Mouse (Mus musculus) embryo, embryonic 10.5 days (tissue): ENCODE data around the gene Cnn3.
A peak's percentile ranks its signal among the peaks of the same experiment; 100 is the strongest.

ENCODE experiments used
- DNase-seq: peaks from one replicate; pipeline ENCODE4 v3.0.0-alpha.2; 2015; ENCODE audit warnings: low spot score

Gene Cnn3

DNA sequence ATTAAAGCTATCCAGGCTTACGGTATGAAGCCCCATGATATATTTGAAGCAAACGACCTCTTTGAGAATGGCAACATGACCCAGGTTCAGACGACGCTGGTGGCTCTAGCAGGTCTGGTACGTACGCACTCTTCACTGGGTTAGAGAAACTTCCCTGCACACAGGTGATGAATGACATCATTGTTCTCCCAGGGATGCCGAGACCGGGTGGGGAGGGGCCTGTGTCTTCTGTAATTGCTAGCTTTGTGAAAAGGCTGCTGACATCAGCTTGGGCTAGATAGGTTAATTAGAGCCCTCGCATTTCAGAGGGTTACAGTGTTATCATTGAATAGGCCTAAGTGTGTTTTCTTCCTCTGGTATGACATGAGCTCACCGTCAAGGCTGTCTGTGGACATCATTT lies 25.1 kb downstream of the Cnn3 start:
- DNase-seq, result no peak

DNA sequence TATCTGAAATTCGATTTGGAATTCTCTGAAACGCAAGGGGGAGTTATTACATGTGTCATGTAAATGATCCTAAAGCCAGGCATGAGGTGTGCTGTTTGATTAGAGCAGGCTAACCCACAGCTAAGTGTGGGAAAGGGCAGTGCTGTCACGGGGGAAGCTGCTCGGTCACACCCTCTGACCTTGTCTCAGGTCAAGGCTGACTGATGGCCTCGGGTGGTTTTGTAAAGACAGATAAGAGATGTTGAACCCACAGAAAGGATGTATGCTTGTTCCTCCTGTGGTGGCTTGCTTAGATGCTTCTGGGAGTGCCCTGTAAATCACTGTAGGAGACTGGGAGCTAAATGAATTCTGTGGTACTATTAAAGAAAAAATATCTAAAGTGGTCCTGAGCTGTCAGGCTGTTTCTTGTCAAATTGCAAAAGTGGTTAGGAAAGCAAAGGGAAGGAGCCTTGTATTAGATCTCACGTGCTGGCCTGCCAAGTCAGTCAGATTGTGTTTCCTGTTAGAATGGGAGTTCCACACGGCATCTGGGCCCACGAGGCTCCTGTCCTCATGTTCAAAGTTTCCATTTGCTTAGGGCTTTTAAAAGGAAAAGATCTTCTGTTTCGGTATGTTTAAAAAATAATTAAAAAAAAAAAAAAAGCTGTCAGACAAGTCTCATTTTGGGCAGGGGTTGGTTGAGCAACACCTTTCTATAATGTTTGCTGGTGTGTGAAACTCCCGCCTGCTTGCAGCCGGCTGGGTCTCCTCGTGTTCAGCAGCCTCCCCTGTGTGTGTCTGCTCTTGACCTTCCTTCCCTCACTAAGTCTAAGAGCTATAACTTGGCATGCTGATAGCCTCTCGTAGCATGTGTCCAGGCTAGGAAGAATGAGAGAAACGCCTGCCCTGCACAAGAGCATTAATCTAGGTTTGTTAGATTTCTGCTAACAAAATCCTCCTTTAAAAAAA lies 32.5 kb downstream of the Cnn3 start:
- DNase-seq, result no peak

DNA sequence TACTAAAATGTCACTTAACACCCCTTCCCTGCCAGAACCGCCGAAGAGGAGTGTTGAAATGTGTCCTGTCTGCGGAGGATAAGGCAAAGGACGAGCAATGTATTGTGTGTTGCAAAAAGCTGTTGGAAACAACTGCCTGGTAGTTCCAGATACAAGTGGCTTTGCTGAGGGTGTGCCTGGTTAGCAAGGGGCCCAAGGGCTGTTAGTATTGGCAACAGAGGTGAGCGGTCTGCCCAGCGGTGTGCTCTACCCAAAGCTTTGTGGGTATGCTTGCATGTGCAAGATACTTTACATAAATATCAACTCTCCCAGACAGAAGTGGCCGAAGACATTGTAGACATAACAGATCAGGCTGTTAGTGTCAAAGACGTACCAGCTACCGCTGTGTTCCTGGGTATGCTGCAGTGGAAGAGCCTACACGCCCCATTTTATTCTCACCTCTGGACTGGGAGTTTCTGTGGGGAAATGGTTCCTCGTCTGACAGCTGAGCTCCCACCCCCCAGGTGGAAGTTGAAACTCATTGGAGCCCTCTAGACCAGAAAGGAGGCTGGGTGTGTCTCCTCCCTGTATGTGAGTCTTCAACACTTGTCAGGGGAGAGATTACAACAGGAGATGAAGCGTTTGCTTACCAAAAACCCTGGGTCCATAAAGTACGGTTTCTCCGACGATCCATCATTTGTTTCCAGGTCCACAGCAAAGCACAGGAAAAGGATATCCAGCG lies 34.3 kb downstream of the Cnn3 start:
- no peak for DNase-seq

DNA sequence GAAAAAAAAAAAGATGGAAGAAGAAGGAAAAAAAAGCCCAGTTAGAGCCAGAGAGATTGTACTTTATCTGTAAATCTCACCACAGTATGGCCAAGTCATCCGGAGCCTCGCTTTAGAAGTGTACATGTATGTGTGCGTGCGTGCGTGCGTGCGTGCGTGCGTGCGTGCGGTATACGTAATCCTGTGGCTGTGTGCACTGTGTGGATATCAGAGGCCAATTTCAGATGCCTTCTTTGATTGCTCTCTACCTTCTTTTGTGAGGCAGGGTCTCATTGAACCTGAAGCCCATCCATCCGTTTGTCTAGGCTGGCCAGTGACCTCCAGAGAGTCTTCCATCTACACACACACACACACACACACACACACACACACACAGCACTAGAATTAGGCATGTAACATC lies 35.2 kb downstream of the Cnn3 start:
- DNase-seq, result no peak

DNA sequence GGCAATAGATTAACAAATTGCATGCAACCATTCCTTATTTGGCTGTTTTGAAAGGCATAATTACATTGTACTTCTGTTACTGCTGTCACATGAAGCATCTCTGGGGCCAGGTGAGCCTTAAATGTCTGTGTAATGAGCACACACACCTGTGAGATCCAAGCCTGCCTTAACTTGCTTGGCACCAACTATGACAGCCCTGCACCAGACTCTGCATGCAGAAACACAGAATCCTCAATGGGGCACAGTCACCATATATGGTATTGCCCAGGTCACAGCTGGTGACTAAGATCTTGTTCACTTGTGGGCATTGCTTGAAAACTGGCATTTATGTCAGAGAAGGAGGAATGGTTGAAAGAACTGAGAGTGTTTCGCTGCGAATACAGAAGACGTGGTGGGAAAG lies 36.5 kb downstream of the Cnn3 start:
- no peak for DNase-seq

DNA sequence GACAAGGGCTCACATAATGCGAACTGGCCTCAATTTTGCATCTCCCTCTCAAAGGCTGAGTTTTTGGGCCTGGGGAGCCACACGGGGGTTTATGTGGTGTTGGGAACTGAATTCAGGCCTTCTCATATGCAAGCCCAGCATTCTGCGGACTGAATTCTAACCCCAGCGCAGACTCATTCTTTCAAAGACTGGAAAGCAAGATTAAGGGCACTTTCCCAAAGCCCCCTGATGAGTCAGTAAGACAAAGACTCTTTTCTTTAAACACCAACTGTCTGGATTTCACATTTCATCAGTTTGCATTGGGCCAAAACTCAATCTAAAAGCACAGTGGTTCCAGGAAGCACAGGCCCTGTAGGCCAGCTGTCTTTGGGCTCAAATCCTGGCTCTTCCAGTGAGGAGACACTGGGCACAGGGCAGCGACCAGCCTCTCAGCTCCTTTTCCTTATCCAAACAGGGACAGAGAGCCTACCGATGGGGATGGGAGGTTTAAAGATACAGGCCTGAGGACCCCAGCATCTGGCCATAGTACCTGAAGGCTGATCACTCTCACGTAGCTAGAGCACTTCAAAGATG lies 38.5 kb downstream of the Cnn3 start:
- no peak for DNase-seq

DNA sequence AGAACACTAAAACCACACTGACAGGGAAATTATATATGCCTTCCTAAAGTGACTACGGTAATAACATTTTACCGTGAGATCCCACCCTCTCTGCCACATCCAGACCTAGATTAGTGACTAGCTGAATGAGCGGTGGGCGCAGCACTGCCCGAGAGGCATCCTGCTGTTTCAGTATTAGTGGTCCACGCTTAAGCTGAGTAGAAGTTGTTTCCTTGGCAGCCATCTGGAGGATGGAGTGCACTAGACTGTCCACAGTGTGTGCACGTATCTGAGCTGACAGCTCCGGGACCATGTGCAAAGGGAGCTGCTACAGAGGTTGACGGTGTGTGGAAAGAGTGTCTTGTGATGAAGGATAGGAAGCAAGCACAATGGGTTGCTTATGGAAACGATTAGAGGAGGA lies 39.5 kb downstream of the Cnn3 start:
- no peak for DNase-seq

DNA sequence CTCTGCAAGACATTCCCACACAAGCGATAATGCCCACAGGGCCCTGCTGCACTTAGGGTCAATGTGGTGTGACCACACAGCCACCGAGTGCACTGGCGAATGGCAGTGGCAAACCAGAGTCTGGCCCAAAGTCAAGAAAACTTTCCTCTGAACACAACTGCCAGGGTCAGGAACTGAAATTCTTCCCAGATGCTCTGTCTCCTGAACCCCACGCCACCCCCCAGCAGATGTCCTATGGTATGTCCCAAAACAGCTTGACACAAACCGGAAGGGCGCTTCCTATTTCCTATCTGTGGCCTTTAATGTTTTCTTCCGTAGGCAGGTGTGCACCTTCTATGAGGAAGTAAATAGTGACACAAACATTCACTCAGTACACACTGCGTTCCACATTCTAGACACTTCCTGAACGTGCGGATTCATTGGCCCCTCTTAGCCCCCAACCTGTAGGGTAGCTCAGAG lies 40.8 kb downstream of the Cnn3 start:
- no peak for DNase-seq

DNA sequence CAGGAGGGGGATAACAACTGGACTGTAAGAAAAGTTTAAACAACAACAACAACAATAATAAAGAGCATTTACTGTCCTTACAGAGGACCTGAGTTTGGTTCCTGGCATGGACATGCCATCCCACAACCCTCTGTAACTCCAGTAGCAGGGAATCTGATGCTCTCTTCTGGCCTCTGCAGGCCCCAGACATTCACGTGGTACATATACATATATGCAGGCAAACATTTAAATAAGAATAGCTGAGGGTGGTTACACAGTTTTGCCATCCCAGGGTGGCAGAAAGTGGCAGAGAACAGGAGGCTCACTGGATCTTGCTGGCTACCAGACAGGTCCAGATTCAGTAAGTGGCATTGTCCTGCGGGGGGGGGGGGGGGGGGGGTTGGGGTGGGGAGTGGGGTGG lies 41.8 kb downstream of the Cnn3 start:
- DNase-seq, result no peak

DNA sequence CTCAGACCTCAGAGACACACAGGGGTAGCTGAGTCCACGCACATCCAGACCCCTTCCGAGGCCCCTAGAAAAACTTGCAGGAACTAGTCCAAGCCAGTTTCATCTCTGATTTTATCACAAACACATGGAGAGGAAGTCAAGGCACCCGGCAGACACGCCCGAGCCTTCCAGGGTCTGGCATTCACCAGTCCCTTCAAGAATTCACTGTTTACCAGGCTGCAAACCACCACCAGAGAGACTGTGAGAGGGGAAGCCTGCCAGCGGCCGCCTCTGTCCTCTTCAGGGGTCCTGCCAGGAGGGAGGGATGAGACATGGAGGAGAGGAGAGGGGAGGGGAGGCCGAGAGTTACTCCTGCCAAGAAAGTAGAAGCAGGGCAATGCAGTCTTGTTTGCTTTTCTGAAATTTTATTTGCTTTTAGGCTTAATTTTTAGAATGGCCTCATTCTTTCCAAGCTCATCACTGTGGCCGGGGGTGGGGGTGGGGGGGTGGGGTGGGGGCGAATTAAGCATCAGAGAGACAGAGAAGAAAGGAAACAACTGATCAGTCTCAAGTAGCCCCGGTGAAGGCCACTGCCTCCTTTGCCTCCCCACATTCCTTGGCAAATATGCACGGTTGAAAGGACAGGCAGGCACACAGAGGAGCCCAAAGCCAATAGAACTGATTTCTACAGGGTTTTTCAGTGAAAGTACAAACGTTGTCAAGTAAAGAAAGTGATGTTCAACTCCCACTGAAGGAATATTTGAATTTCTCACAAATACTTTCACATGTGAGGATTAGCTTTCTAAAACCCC lies 43.1 kb downstream of the Cnn3 start:
- DNase-seq, result peak; percentile 80

DNA sequence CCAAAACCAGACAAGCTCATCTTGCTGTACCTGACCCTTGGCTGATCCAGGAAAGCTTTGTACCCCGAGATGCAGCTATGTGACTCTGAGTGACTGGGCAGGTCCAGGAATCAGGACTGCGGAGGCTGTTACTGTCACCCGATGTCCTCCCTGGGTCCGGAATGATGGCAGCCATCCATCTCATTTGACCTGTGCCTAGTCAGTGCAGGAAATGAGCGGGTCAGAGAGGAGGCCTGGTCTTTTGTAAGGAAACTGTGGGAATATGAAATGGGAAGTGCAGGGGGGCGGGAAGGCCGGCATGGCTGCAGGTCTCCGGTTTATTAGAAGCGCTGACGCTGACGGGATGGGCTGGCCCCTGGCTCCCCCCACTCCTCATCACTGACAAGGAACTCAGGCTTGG lies 45.4 kb downstream of the Cnn3 start:
- DNase-seq, result no peak

DNA sequence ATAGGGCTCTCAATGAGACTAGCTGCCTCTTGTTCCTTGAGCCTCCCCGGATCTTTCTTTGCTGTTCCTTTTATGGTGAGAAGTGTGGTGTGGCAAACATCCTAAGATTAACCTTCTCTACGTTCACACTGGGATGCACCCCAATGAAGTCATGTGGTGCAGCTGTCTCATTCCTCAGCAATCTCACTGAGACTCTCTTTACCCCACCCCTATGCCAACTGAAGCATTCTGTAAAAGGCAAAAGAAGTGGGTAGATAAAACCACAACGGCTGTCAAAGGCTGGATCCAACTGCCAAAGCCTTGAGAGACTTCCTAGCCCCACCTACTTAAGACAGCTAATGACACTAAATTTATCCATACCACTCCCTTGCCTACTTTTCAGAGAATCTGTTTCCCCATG lies 48.4 kb downstream of the Cnn3 start:
- DNase-seq, result no peak

DNA sequence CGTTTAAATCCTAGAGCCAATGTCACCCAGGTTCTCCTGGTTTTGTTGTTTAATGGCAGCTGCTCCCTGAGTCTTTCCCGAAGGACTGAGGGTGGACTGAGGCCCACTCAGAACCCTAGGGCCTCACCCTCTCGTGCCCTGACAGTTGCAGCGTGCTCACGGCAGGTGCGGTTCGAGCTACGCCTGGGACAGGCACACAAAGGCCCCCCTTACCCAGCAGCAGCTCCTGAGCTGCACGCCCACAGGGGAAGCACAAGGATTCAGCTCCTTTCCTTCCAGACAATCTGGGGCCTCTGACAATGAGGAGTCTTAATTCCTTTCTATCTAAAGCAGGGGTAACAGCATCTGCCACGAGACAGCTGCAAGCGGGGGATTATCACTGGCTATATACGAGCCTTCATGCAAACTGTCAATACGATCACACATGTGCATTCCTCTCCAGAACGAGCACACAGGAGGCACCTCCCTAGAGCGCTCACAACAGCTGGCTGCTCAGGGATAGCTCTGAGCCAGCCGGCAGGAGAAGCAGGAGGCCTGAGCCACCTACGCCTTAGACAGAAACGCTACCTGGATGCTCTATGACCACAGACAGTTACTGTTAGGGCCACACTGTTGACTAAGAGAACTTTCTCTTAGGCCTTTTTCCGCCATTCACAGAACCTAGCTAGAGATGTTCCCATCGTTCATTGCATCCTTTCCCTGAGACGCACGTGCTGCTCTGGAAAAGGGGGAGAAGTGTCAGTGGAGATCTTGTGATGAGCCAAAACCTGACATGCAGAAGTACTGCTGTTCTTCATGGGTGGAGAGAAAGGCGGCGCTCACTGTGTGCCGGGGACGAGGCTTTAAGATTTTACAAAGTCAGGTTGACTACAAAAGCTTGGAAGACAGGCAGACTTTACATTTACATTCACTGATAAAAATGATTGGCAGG lies 54.0 kb downstream of the Cnn3 start:
- DNase-seq, result no peak

DNA sequence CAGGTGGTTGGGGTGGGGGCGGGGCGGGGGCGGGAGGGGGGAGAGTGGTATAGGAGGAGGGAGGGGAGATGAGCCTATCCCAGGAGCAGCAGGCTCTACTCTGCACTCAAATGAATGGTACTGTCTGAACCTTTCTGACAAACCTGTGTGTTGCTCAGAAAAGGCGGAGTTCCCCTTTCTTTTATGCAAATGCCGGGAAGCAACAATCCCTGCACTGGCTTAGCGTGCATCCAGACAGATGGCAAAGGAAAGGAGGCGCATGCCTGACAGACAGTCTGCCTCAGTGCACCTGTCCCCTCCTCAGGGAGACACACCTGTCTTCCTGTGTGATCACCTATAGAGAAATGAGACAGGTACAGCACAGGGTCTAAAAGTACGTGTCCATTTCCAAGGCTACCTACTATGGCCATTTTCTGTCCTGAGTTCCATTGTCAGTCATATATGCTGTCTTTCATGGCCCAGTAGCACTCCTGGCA lies 54.7 kb downstream of the Cnn3 start:
- DNase-seq, result no peak

DNA sequence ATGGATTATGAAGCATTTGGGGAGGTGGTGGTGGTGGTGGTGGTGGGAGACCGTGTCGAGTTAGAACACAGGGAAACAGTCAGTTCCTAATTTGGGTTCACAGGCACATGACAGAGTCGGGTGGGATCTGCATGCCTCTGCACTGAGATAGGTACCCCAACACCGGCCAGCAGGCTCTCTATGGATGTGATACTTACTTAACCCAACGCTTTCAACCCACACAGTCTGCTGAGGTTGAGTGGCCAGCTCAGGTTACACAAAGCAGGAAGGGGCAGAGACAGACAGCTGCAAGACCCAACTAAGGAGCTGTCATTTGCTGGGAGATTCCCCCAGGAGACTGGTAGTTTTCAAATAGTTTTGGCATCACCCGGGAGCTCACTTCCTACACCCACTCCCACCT lies 55.3 kb downstream of the Cnn3 start:
- peak; percentile 55 for DNase-seq

DNA sequence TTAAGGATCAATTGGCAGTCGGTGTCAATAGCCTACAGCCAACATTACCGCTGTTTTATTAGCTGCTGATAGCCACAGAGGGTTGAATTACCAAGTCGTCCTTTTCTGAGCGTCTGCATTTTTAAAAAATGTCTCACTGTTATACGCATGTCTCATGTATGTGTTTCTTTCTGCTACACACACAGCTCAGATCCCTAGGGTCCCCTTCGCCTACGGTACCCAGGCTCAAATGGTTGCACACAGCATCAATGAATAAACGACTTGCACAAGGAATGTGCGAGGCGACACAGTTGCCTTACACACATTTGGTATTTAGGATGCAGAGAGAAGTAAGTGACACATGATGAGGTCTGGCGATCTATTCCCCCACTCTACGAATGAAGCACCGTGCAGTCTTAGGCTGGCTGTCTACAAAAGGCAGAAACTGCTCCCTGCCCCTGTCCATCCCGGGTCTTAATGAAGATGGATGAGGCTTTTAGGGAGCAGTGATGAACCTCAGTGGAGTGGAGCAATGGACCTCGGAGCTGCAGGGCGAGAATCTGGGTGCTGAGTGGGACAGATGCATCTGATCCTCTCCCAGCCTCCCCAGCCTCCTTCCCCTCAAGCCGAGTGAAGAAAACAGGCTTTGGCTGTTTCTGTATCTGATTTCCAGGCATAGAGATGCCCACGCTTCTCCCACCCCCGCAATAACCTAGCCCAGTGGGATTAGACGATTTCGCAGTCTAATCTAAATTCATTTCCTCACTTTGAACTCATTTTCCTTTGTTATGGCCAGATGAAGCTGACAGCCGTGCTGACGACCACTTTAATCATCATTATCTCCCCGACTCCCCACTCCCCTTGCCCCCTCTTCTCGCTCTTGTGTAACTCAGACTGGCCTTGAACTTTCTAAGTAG lies 57.2 kb downstream of the Cnn3 start:
- DNase-seq, result peak; percentile 45

DNA sequence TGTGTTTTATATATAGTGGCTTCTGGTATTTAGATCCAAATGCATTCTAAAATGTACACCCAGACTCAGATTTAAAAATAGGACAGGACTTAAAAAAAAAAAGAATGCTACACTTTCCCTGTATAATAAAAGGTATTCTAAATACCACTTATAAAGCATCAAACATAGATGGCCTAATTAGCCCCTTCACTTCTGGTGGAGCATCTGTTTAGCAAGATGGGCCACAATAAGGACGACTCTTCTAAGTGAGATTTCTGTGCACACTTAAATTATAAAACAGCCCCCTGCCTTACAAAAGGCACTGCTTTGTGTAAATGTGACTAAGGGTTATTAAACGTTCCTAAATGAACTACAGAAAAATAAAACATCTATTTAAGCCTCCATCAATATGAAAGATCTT lies 58.9 kb downstream of the Cnn3 start:
- no peak for DNase-seq

DNA sequence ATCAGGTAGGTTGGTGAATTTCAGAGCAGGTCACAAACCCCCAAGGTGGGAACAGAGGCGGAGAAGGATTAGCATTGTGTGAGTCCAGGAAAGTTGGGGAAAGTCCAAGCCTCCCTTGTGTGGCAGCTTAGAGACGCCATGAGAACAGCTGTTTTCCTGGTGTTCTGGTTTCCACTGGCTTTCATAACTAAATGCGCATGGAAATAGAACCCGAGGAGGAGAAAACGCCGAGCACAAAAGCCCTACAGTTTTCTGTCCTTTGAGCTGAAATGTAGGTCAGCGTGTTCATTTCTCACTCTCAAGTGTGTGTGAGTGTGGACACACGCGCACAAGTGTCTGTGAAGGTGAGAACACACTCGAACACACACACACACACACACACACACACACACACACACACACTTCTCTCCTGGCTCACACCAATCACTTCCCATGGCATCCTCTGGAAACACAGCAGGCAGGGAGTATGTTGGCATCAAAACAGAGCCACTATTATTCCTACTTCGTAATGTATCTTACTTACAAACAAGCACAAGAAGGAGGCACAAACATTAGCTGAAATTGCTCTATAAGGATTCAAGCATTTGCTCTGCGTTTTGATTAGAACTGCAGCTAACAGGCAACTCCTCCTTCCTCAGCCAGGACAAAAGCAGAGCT lies 63.3 kb downstream of the Cnn3 start:
- DNase-seq, result no peak

DNA sequence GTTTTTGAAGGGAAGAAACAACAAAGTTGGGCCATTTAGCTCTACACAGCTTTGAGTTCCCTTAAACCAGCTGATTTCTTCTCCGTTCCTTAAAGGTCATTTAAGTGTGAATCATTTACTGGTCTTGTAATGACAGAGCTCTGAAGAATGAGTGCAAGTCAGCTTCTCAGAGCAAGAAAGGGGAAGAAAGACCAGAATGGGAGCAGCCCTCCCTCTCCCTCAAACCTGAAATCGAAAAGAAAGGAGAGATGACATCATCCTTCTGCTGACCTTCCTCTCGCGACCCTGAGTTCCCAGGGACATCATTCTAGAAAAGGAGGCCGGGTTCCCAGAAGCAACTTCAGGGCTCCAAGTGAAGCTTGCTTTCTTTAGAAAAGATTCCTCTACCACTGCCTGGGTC lies 64.6 kb downstream of the Cnn3 start:
- DNase-seq, result peak; percentile 40
